Mouse (Mus musculus) lung, embryonic 16.5 days (tissue): ENCODE results near the gene Tmem178. TPM values are rescaled to one million over a fixed set of nuclear protein-coding genes. Genes with fewer than 3 reads are reported as not detected.

Source experiments
- ATAC-seq: fragments of 200-750 bp; cut with Nextera tagmentation; 2 replicates; pipeline ENCODE4 v1.8.0; 2017; ENCODE audit warnings: low read depth, mild to moderate bottlenecking, moderate library complexity
- H3K27ac ChIP-seq: fragments of 300-500 bp; sonication (generic); 2 replicates; pipeline ENCODE4 v1.5.1; 2014; ENCODE audit warnings: mild to moderate bottlenecking, control low read depth, low read length
- H3K27me3 ChIP-seq: fragments of 300-500 bp; sonication (generic); 2 replicates; pipeline ENCODE4 v1.6.1; 2014; ENCODE audit warnings: low read depth, low read length, mixed read lengths; ENCODE audit not compliant: control insufficient read depth, insufficient read depth
- H3K36me3 ChIP-seq: fragments of 300-500 bp; sonication (generic); 2 replicates; pipeline ENCODE4 v1.6.1; 2014; ENCODE audit warnings: low read length; ENCODE audit not compliant: control insufficient read depth, insufficient read depth
- H3K4me1 ChIP-seq: fragments of 300-500 bp; sonication (generic); replicated peaks from 2 replicates; pipeline ENCODE4 v1.6.1; 2014; ENCODE audit warnings: low read length, mixed read lengths; ENCODE audit not compliant: control insufficient read depth, insufficient read depth
- H3K4me2 ChIP-seq: fragments of 300-500 bp; sonication (generic); 2 replicates; pipeline ENCODE4 v1.6.1; 2014; ENCODE audit warnings: low read depth, low read length, control low read depth
- H3K4me3 ChIP-seq: fragments of 300-500 bp; sonication (generic); 2 replicates; pipeline ENCODE4 v1.5.1; 2014; ENCODE audit warnings: mild to moderate bottlenecking, low read length, control low read depth
- H3K9ac ChIP-seq: fragments of 300-500 bp; sonication (generic); 2 replicates; pipeline ENCODE4 v1.6.1; 2014; ENCODE audit warnings: low read length, control low read depth
- H3K9me3 ChIP-seq: fragments of 300-500 bp; sonication (generic); 2 replicates; pipeline ENCODE4 v1.6.1; 2016; ENCODE audit warnings: low read length; ENCODE audit not compliant: control insufficient read depth
- WGBS: fragments of 180-500 bp; shearing (Covaris S2); extraction: QIAGEN DNeasy Blood & Tissue Kit; methylation state at CpG from one replicate; pipeline ENCODE4 v1.1.7; 2014; 5-methylcytosine and 5-hydroxymethylcytosine counted together
- polyA plus RNA-seq: library from polyadenylated mRNA; unstranded; fragments of >200 nt; fragmentation: Nextera tagmentation; extraction: Ambion mirVana; gene quantifications from 2 replicates; pipeline ENCODE4 v1.2.1, GENCODE M21; 2015

Tmem178 gene
- polyA plus RNA-seq, 1 experiment from 2014 or later: 15.2 TPM

GRCm38 (mm10) chr17:81001647-81002046 lies 57.2 kb downstream of the Tmem178 start:
- H3K36me3 ChIP-seq: no peaks in the 10 kb centered on the region
- H3K27me3 ChIP-seq: no peaks in the 10 kb centered on the region
- no peak overlapping the region for H3K4me3 ChIP-seq
- no peak for ATAC-seq
- no peak overlapping the region for H3K27ac ChIP-seq
- H3K9me3 ChIP-seq: no peaks in the 10 kb centered on the region
- H3K9ac ChIP-seq: no peak overlapping the region
- peaks cover 27% of the 10 kb centered on the region for H3K4me1 ChIP-seq
- no peak overlapping the region for H3K4me2 ChIP-seq
- WGBS: 90% methylated on average over 4 of the region's 4 CpGs

- H3K27me3 ChIP-seq: no peaks in the 10 kb centered on the region
- H3K27ac ChIP-seq: 0 out of 2 replicates have a peak overlapping the region, but pooled peaks have one; percentile 15
- no peaks in the 10 kb centered on the region for H3K9me3 ChIP-seq
- H3K4me3 ChIP-seq: no peak overlapping the region
- ATAC-seq: no peak
- H3K36me3 ChIP-seq: no peaks in the 10 kb centered on the region
- H3K4me1 ChIP-seq: peaks cover 27% of the 10 kb centered on the region
- no peak overlapping the region for H3K4me2 ChIP-seq
- no peak overlapping the region for H3K9ac ChIP-seq
- 53% methylated on average over 5 of the region's 5 CpGs for WGBS
Measured at GRCm38 (mm10) chr17:81002130-81002529, 57.7 kb downstream of the Tmem178 start.

- Histone ChIP-seq H3K4me1 (peaks cover 17% of the 10 kb centered on the region), H3K36me3 (no peaks in the 10 kb centered on the region), H3K27me3 (no peaks in the 10 kb centered on the region), H3K9ac (no peak overlapping the region), H3K4me2 (no peak overlapping the region), H3K27ac (no peak overlapping the region), H3K4me3 (no peak overlapping the region), H3K9me3 (no peaks in the 10 kb centered on the region)
- WGBS: 24% methylated on average over 11 of the region's 11 CpGs
- ATAC-seq: peak; percentile 37; the same call in 1 of the 2 replicates
Measured at GRCm38 (mm10) chr17:81004454-81004853, 60.0 kb downstream of the Tmem178 start.

- Histone ChIP-seq H3K9me3 (no peaks in the 10 kb centered on the region), H3K27me3 (no peaks in the 10 kb centered on the region), H3K4me3 (no peak overlapping the region), H3K4me1 (peaks cover 17% of the 10 kb centered on the region), H3K27ac (no peak overlapping the region), H3K9ac (no peak overlapping the region), H3K4me2 (no peak overlapping the region), H3K36me3 (no peaks in the 10 kb centered on the region)
- 75% methylated on average over 8 of the region's 8 CpGs for WGBS
- no peak for ATAC-seq
Measured at GRCm38 (mm10) chr17:81005292-81005691, 60.9 kb downstream of the Tmem178 start.

GRCm38 (mm10) chr17:81009112-81009511 lies 64.7 kb downstream of the Tmem178 start:
- H3K4me2 ChIP-seq: no peak overlapping the region
- H3K9me3 ChIP-seq: no peaks in the 10 kb centered on the region
- H3K27ac ChIP-seq: no peak overlapping the region
- 76% methylated on average over 10 of the region's 10 CpGs for WGBS
- no peak for ATAC-seq
- H3K4me3 ChIP-seq: no peak overlapping the region
- no peaks in the 10 kb centered on the region for H3K27me3 ChIP-seq
- no peaks in the 10 kb centered on the region for H3K36me3 ChIP-seq
- H3K9ac ChIP-seq: no peak overlapping the region
- peaks cover 16% of the 10 kb centered on the region for H3K4me1 ChIP-seq

GRCm38 (mm10) chr17:81010199-81010598 lies 65.8 kb downstream of the Tmem178 start:
- Histone ChIP-seq H3K27me3 (no peaks in the 10 kb centered on the region), H3K9ac (no peak overlapping the region), H3K36me3 (no peaks in the 10 kb centered on the region), H3K4me1 (peaks cover 5% of the 10 kb centered on the region; the same call in 1 of the 2 replicates), H3K4me2 (no peak overlapping the region), H3K27ac (no peak overlapping the region), H3K4me3 (no peak overlapping the region), H3K9me3 (no peaks in the 10 kb centered on the region)
- ATAC-seq: no peak
- 78% methylated on average over 3 of the region's 3 CpGs for WGBS

- ATAC-seq: 0 out of 2 replicates have a peak, but pooled peaks have one; percentile 32
Measured at GRCm38 (mm10) chr17:81010844-81011685, 66.6 kb downstream of the Tmem178 start.

GRCm38 (mm10) chr17:81015814-81016447 lies 71.5 kb downstream of the Tmem178 start:
- Histone ChIP-seq H3K9me3 (no peaks in the 10 kb centered on the region), H3K9ac (no peak overlapping the region), H3K4me3 (no peak overlapping the region), H3K4me2 (no peak overlapping the region), H3K36me3 (no peaks in the 10 kb centered on the region), H3K4me1 (peaks cover 12% of the 10 kb centered on the region; the same call in 1 of the 2 replicates), H3K27me3 (no peaks in the 10 kb centered on the region), H3K27ac (0 out of 2 replicates have a peak overlapping the region, but pooled peaks have one; percentile 16)
- 40% methylated on average over 4 of the region's 4 CpGs for WGBS
- ATAC-seq: peak; percentile 82

More at GRCm38 (mm10) chr17:81010844-81011685, 66.6 kb downstream of the Tmem178 start:
- 56% methylated on average over 18 of the region's 18 CpGs for WGBS
- Histone ChIP-seq H3K36me3 (no peaks in the 10 kb centered on the region), H3K27ac (no peak overlapping the region), H3K4me3 (no peak overlapping the region), H3K9ac (no peak overlapping the region), H3K27me3 (no peaks in the 10 kb centered on the region), H3K4me1 (peaks cover 6% of the 10 kb centered on the region; the same call in 1 of the 2 replicates), H3K9me3 (no peaks in the 10 kb centered on the region), H3K4me2 (no peak overlapping the region)

GRCm38 (mm10) chr17:81017132-81017531 lies 72.7 kb downstream of the Tmem178 start:
- H3K9me3 ChIP-seq: no peaks in the 10 kb centered on the region
- H3K27me3 ChIP-seq: no peaks in the 10 kb centered on the region
- H3K4me2 ChIP-seq: no peak overlapping the region
- no peak overlapping the region for H3K4me3 ChIP-seq
- ATAC-seq: no peak
- no peak overlapping the region for H3K27ac ChIP-seq
- 52% methylated on average over 1 of the region's 1 CpGs for WGBS
- no peaks in the 10 kb centered on the region for H3K36me3 ChIP-seq
- H3K9ac ChIP-seq: no peak overlapping the region
- H3K4me1 ChIP-seq: peaks cover 7% of the 10 kb centered on the region; the same call in 1 of the 2 replicates
